Mouse (Mus musculus) embryonic facial prominence, embryonic 15.5 days (tissue): ENCODE data around the gene Ech1. TPM values are rescaled to one million over a fixed set of nuclear protein-coding genes. Genes with fewer than 3 reads are reported as not detected.

ENCODE experiments used
- ATAC-seq: fragments of 200-750 bp; cut with Nextera tagmentation; 2 replicates; pipeline ENCODE4 v1.8.0; 2017; ENCODE audit warnings: low read depth, moderate TSS enrichment; ENCODE audit not compliant: insufficient number of reproducible peaks, low FRiP score, low TSS enrichment
- H3K27ac ChIP-seq: fragments of 300-500 bp; sonication (generic); replicated peaks from 2 replicates; pipeline ENCODE4 v1.5.1; 2015; ENCODE audit warnings: mild to moderate bottlenecking, inconsistent platforms
- H3K27me3 ChIP-seq: fragments of 300-500 bp; sonication (generic); 2 replicates; pipeline ENCODE4 v1.6.1; 2015; ENCODE audit warnings: inconsistent platforms
- H3K36me3 ChIP-seq: fragments of 300-500 bp; sonication (generic); 2 replicates; pipeline ENCODE4 v1.6.1; 2015; ENCODE audit warnings: mild to moderate bottlenecking, inconsistent platforms
- H3K4me1 ChIP-seq: fragments of 300-500 bp; sonication (generic); 2 replicates; pipeline ENCODE4 v1.6.1; 2015; ENCODE audit warnings: inconsistent platforms
- H3K4me2 ChIP-seq: fragments of 300-500 bp; sonication (generic); replicated peaks from 2 replicates; pipeline ENCODE4 v1.6.1; 2015; ENCODE audit warnings: mild to moderate bottlenecking, inconsistent platforms
- H3K4me3 ChIP-seq: fragments of 300-500 bp; sonication (generic); replicated peaks from 2 replicates; pipeline ENCODE4 v1.5.1; 2015; ENCODE audit warnings: mild to moderate bottlenecking, inconsistent platforms
- H3K9ac ChIP-seq: fragments of 300-500 bp; sonication (generic); 2 replicates; pipeline ENCODE4 v1.6.1; 2015; ENCODE audit warnings: inconsistent platforms
- H3K9me3 ChIP-seq: fragments of 300-500 bp; sonication (generic); replicated peaks from 2 replicates; pipeline ENCODE4 v1.6.1; 2016; ENCODE audit warnings: inconsistent platforms
- WGBS: fragments of 180-500 bp; shearing (Covaris S2); methylation state at CpG from one replicate; pipeline ENCODE4 v1.1.7; 2015; 5-methylcytosine and 5-hydroxymethylcytosine counted together
- polyA plus RNA-seq: library from polyadenylated mRNA; unstranded; fragments of >200 nt; fragmentation: Nextera tagmentation; extraction: Ambion mirVana; gene quantifications from 2 replicates; pipeline ENCODE4 v1.2.1, GENCODE M21; 2015

Gene Ech1
- polyA plus RNA-seq, 1 experiment from 2014 or later, result 231 TPM

- H3K27ac ChIP-seq, result no peak overlapping the region
- no peaks in the 10 kb centered on the region for H3K36me3 ChIP-seq
- no peak for ATAC-seq
- H3K9ac ChIP-seq, result no peak overlapping the region
- peaks cover 31% of the 10 kb centered on the region for H3K4me1 ChIP-seq
- no peaks in the 10 kb centered on the region for H3K9me3 ChIP-seq
- WGBS, result 69% methylated on average over 4 of the region's 4 CpGs
- H3K4me2 ChIP-seq, result no peak overlapping the region
- H3K27me3 ChIP-seq, result no peaks in the 10 kb centered on the region
- no peak overlapping the region for H3K4me3 ChIP-seq
Measured at GRCm38 (mm10) chr7:28806869-28807268, 18.1 kb upstream of the Ech1 start.

GRCm38 (mm10) chr7:28807641-28808220, 17.3 kb upstream of the Ech1 start:
- no peaks in the 10 kb centered on the region for H3K9me3 ChIP-seq
- peak overlapping the region; percentile 84 for H3K9ac ChIP-seq
- peak overlapping the region; percentile 100 for H3K27ac ChIP-seq
- H3K4me1 ChIP-seq, result peaks cover 31% of the 10 kb centered on the region
- peak overlapping the region; percentile 94 for H3K4me2 ChIP-seq
- H3K36me3 ChIP-seq, result no peaks in the 10 kb centered on the region
- ATAC-seq, result no peak
- peak overlapping the region; percentile 79 for H3K4me3 ChIP-seq
- no peaks in the 10 kb centered on the region for H3K27me3 ChIP-seq
- WGBS, result 32% methylated on average over 6 of the region's 8 CpGs

GRCm38 (mm10) chr7:28808221-28808941, 16.6 kb upstream of the Ech1 start, which contains the start of gene Hnrnpl:
TSS of gene Hnrnpl (plus strand) at chr7:28808541.
- peak; percentile 9 for ATAC-seq
- Histone ChIP-seq H3K27me3 (no peaks in the 10 kb centered on the region), H3K4me2 (peak within 1 kb of the TSS; percentile 94), H3K9ac (peak within 1 kb of the TSS; percentile 84), H3K4me3 (peak within 1 kb of the TSS; percentile 79), H3K4me1 (peaks cover 31% of the 10 kb centered on the region), H3K36me3 (peaks cover 4% of the 10 kb centered on the region), H3K27ac (peak within 1 kb of the TSS; percentile 100), H3K9me3 (no peaks in the 10 kb centered on the region)
- 1% methylated on average over 35 of the region's 35 CpGs for WGBS

GRCm38 (mm10) chr7:28808957-28809393, 16.0 kb upstream of the Ech1 start:
- Histone ChIP-seq H3K9me3 (no peaks in the 10 kb centered on the region), H3K9ac (peak overlapping the region; percentile 84), H3K4me2 (peak overlapping the region; percentile 94), H3K4me1 (peaks cover 31% of the 10 kb centered on the region), H3K27me3 (no peaks in the 10 kb centered on the region), H3K27ac (peak overlapping the region; percentile 100), H3K4me3 (peak overlapping the region; percentile 79), H3K36me3 (peaks cover 10% of the 10 kb centered on the region)
- ATAC-seq, result peak; percentile 75
- WGBS, result under 1% methylated on average over 32 of the region's 32 CpGs

GRCm38 (mm10) chr7:28809401-28810089, 15.5 kb upstream of the Ech1 start:
- Histone ChIP-seq H3K4me3 (peak overlapping the region; percentile 79), H3K27ac (peak overlapping the region; percentile 100), H3K36me3 (peaks cover 16% of the 10 kb centered on the region), H3K9me3 (no peaks in the 10 kb centered on the region), H3K9ac (peak overlapping the region; percentile 84), H3K27me3 (no peaks in the 10 kb centered on the region), H3K4me2 (peak overlapping the region; percentile 94), H3K4me1 (peaks cover 36% of the 10 kb centered on the region)
- WGBS, result under 1% methylated on average over 35 of the region's 35 CpGs
- no peak for ATAC-seq

- Histone ChIP-seq H3K9ac (peak overlapping the region; percentile 84), H3K36me3 (peaks cover 24% of the 10 kb centered on the region), H3K27ac (peak overlapping the region; percentile 100), H3K9me3 (no peaks in the 10 kb centered on the region), H3K4me1 (peaks cover 43% of the 10 kb centered on the region), H3K4me3 (peak overlapping the region; percentile 79), H3K4me2 (peak overlapping the region; percentile 94), H3K27me3 (no peaks in the 10 kb centered on the region)
- under 1% methylated on average over 70 of the region's 70 CpGs for WGBS
- peak; percentile 93 for ATAC-seq
Measured at GRCm38 (mm10) chr7:28810107-28811066, 14.6 kb upstream of the Ech1 start.

- Histone ChIP-seq H3K36me3 (peaks cover 33% of the 10 kb centered on the region), H3K4me1 (peaks cover 51% of the 10 kb centered on the region), H3K4me3 (peak overlapping the region; percentile 79), H3K27me3 (no peaks in the 10 kb centered on the region), H3K9me3 (no peaks in the 10 kb centered on the region), H3K4me2 (peak overlapping the region; percentile 75), H3K27ac (peak overlapping the region; percentile 98), H3K9ac (peak overlapping the region; percentile 68)
- peak; percentile 65 for ATAC-seq
- WGBS, result under 1% methylated on average over 40 of the region's 40 CpGs
Measured at GRCm38 (mm10) chr7:28811228-28811627, 13.8 kb upstream of the Ech1 start.

GRCm38 (mm10) chr7:28811640-28812275, 13.3 kb upstream of the Ech1 start:
- peaks cover 38% of the 10 kb centered on the region for H3K36me3 ChIP-seq
- 5% methylated on average over 7 of the region's 7 CpGs for WGBS

GRCm38 (mm10) chr7:28812436-28812835, 12.6 kb upstream of the Ech1 start:
- H3K9ac ChIP-seq, result peak overlapping the region; percentile 68
- H3K4me1 ChIP-seq, result peaks cover 62% of the 10 kb centered on the region
- H3K27ac ChIP-seq, result no peak overlapping the region; the same call in 1 of the 2 replicates
- no peak for ATAC-seq
- H3K4me2 ChIP-seq, result peak overlapping the region; percentile 75
- H3K36me3 ChIP-seq, result peaks cover 45% of the 10 kb centered on the region
- 66% methylated on average over 4 of the region's 4 CpGs for WGBS
- peak overlapping the region; percentile 79 for H3K4me3 ChIP-seq
- no peaks in the 10 kb centered on the region for H3K9me3 ChIP-seq
- H3K27me3 ChIP-seq, result no peaks in the 10 kb centered on the region

More at GRCm38 (mm10) chr7:28811640-28812275, 13.3 kb upstream of the Ech1 start:
- Histone ChIP-seq H3K4me1 (peaks cover 55% of the 10 kb centered on the region), H3K4me3 (peak overlapping the region; percentile 79), H3K9ac (peak overlapping the region; percentile 68), H3K4me2 (peak overlapping the region; percentile 75), H3K27me3 (no peaks in the 10 kb centered on the region), H3K27ac (peak overlapping the region; percentile 98), H3K9me3 (no peaks in the 10 kb centered on the region)
- no peak for ATAC-seq

GRCm38 (mm10) chr7:28812949-28813348, 12.1 kb upstream of the Ech1 start:
- H3K4me2 ChIP-seq, result peak overlapping the region; percentile 75
- peak overlapping the region; percentile 79 for H3K4me3 ChIP-seq
- H3K9ac ChIP-seq, result 0 out of 2 replicates have a peak overlapping the region, but pooled peaks have one; percentile 68
- 68% methylated on average over 5 of the region's 5 CpGs for WGBS
- peak overlapping the region; percentile 28; the same call in 1 of the 2 replicates for H3K27ac ChIP-seq
- H3K27me3 ChIP-seq, result no peaks in the 10 kb centered on the region
- H3K4me1 ChIP-seq, result peaks cover 62% of the 10 kb centered on the region
- no peak for ATAC-seq
- H3K36me3 ChIP-seq, result peaks cover 50% of the 10 kb centered on the region
- H3K9me3 ChIP-seq, result no peaks in the 10 kb centered on the region
